Mouse (Mus musculus) thymus, postnatal 0 days (tissue): Measurements from ENCODE around the gene Pih1h3b. TPM values are rescaled to one million over a fixed set of nuclear protein-coding genes. Genes with fewer than 3 reads are reported as not detected.

Experiments used
- DNase-seq: peaks from one replicate; pipeline ENCODE4 v3.0.0-alpha.2; 2015; ENCODE audit warnings: low spot score
- polyA plus RNA-seq: library from polyadenylated mRNA; unstranded; fragments of >200 nt; fragmentation: Nextera tagmentation; extraction: Ambion mirVana; gene quantifications from 2 replicates; pipeline ENCODE4 v1.2.1, GENCODE M21; 2015

Gene Pih1h3b
- polyA plus RNA-seq = not detected in 2 replicates

DNA sequence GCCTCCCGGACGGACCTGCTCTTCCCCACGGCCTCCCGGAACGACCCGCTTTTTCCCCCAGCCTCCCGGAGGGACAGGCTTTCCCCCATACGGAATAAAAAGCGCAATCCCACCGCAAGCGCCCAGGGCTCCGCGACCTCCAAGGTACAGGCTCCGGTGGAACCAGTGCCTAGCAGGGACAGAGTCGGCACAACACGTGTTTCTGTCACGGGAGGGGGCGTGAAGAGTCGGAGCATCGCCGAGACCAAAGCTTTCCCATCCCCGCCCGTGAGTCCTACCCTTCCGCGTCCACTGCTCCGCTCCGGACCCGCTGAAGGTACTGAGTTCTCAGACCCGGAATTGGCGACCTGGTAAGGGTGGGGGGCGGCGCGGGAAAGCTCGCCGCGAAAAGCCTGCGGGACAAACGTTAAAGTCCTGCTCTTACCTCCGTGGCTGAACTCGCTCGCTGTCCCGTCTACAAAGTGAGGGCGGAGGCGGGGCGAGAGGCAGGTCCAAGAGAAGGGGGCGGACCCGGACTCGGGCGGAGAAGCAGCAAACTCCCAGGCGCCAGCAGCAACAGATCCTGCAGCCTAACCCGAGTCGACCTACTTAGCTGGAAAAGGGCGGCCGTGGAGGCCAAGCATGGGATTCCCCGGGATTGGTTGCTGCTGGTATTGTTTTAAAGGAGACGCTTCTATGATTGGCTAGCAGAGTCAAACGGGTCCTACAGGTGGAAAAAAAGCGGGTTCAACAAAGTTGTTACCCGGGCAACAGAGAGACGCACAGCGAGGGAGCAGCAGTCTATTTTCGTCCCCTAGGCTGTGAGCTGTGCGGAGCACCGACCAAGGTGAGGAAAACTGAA lies at the start of gene Pih1h3b, which contains the start of gene Nup62cl:
TSS of gene Pih1h3b (plus strand) at position 745 of the 841 bp plus-strand sequence.
TSS of gene Nup62cl (minus strand) at position 578 of the 841 bp plus-strand sequence.
- DNase-seq = peak; percentile 12

DNA sequence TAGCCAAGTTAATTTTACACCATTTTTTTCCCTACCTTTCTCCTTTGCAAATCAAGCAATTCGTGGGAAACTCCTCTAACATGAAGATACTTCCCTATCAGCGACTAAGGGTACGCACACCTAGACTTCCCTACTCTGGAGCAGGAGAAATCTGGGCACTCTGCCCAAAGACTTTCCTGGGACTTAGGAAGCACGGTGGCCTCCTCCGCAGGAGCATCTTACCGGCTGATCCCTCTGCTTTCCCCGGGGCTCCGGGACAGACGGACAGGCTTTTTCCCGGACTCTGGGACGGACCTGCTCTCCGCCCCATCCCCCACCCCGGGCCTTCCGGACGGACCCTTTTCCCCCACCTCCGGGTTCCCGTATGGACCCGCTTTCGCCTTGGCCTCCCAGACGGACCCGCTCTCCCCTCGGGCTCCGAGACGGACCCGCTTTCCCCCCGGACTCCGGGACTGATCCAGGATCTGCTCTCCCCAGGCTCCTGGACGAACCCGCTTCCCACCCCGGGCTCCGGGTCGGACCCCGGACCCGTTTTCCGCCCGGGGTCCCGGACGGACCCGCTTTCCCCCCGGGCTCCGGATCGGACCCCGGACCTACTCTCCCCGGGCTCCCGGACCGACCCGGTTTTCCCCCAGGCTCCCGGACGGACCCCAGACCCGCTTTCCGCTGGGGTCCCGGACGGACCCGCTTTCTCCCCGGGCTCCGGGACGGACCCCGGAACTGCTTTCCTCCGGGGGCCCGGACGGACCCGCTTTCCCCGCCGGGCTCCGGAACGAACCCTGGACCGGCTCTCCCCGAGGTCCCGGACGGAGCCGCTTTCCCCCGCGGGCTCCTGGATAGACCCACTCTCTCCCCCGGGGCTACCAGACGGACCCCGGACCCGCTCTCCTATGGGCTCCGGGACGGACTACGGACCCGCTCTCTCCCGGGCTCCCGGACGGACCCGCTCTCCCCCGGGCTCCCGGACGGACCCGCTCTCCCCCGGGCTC lies 1.5 kb upstream of the Pih1h3b start:
- no peak for DNase-seq

DNA sequence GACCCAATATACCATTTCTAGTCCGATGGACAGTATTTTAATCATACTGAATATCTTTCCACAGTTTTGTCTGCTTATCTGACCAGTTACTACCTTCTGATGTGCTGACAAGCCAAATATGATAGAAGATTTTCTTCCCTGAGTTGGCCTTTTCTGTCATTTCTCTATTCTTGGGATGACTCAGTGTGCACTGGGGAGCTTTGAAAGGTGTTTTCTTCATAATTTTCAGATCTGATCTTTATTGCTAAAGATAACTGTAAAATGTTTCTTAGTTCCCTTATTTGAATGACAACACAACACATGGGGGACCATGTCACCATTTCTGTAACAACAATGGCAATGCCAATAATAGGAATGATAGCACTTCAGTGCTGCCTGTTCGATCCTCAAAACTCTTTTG lies 19.9 kb downstream of the Pih1h3b start:
- no peak for DNase-seq

DNA sequence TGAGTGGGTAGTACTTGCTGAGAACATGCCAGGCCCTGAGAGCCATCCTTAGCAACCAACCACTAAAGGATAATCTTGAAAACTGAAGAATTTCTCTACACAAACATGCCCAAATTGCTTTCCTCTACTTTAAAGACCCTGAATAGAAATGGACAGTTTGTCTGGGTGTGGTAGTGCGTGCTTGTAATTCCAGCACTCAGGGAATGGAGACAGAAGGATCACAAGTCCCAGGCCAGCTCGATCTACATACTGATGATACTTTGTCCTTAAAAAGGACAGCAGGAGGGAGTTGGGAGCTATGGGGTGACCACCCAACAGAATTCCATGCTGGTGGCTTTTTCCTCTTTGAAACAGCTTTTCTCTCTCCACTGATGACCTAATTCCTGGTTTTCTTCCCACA lies 31.4 kb downstream of the Pih1h3b start:
- DNase-seq = no peak

Other genes starting within 250 kb of the Pih1h3b start
- 3.5 and 4.5 TPM in 2 replicates for gene Morc4, start 191.2 kb upstream of the Pih1h3b start, polyA plus RNA-seq
- gene Rbm41, start 64.3 kb upstream of the Pih1h3b start, polyA plus RNA-seq = 3.2 and 4.0 TPM in 2 replicates
- gene Nup62cl, start 167 bp upstream of the Pih1h3b start, polyA plus RNA-seq = 1.9 and 2.0 TPM in 2 replicates